Mouse (Mus musculus): ENCODE results near the gene C2cd4a. TPM values are rescaled to one million over a fixed set of nuclear protein-coding genes. Genes with fewer than 3 reads are reported as not detected.

C2cd4a gene
- polyA plus RNA-seq, 1 experiment from 2014 or later: 0.44 TPM

DNA sequence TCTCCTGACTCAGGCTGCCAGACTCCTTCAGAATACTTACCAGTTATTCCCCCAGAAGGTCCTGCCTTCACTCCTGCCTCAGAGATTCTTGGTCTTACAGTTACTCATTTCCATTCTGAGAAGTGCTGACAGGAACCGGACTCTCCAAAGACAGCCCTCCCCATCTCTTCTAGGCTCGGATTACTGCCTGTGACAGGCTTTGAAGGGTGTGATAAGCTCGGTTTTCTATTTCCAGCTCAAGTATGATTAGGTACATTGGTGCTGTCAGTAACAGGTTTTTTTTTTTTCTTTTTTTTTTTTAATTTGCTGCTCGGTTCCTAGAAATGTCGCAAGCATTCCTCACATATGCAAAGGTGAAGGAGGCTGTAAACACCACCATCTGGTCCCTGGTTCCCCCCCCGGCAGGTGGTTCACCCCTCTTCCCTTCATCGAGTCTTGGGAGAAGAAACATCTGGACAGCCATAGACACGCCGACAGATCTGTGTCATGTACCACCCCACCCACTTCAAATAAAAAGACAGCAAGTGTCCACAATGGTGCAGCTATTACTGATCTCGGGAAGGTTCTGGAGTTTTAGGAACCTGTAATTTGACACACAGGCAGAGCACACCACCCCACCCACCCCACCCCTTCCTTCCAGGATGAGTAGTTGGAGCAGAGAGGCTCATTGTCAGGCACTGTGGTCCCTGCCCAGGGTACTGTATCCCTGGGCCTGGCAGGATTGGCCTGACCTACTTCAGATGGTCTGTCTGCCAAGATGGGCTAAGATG lies 14.0 kb downstream of the C2cd4a start:
- 0 out of 2 replicates have a peak, but pooled peaks have one; percentile 39 for ATAC-seq (ENCODE audit: low FRiP score, low TSS enrichment)
- Histone ChIP-seq H3K36me3 (ENCODE audit: insufficient read depth, low read length) (no peaks in the 10 kb centered on the region), H3K4me3 (ENCODE audit: low read length) (no peak overlapping the region), H3K4me1 (ENCODE audit: insufficient read depth, low read length) (peaks cover 8% of the 10 kb centered on the region), H3K4me2 (replicated peaks; ENCODE audit: low read depth, low read length) (no peak overlapping the region), H3K27me3 (ENCODE audit: insufficient read depth, low read length) (no peaks in the 10 kb centered on the region), H3K9ac (replicated peaks; ENCODE audit: low read length) (no peak overlapping the region), H3K9me3 (ENCODE audit: low read length) (no peaks in the 10 kb centered on the region), H3K27ac (ENCODE audit: low read length) (no peak overlapping the region)
- 23% methylated on average over 10 of the region's 10 CpGs for WGBS

DNA sequence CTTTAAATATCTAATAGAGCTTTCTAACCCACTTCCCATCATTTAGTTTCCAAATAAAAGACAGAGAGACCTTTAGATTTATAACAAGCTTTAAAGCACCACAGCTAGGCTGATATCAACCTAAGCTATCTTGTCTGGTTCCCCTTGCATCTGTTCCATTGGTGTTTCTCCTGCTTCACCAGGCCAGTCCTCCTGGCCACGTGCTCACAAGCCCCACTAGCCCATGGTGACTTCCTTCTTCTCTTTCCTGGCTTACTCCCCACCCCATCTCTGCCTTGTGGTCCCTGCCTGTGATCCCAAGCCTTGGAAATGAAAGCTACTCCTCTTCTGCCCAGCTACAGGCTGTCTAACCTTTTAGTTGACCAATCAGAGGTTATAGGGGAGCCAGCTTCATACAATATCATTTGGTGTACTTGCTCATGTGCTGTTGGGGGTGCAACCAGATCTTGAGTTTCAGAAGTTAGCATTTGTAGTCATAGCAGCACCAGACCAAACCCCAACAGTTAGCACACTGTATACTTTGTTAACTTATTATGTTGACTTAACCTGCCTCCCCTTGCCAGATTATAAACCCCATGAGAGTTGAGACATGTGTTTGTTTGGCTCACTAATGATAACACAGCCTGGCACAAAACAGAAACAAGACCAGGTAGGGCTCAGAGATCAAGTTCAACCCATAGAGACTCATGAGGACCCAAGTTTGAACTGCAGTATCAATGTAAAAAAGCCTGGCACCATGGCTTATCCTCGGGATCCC lies 15.8 kb downstream of the C2cd4a start:
- H3K27ac ChIP-seq (ENCODE audit: low read length): no peak overlapping the region
- H3K9ac ChIP-seq (replicated peaks; ENCODE audit: low read length): no peak overlapping the region
- ATAC-seq (ENCODE audit: low FRiP score, low TSS enrichment): no peak
- WGBS: 74% methylated on average over 2 of the region's 2 CpGs
- peaks cover 8% of the 10 kb centered on the region for H3K4me1 ChIP-seq (ENCODE audit: insufficient read depth, low read length)
- H3K4me3 ChIP-seq (ENCODE audit: low read length): no peak overlapping the region
- H3K9me3 ChIP-seq (ENCODE audit: low read length): no peaks in the 10 kb centered on the region
- H3K36me3 ChIP-seq (ENCODE audit: insufficient read depth, low read length): no peaks in the 10 kb centered on the region
- H3K4me2 ChIP-seq (replicated peaks; ENCODE audit: low read depth, low read length): no peak overlapping the region
- no peaks in the 10 kb centered on the region for H3K27me3 ChIP-seq (ENCODE audit: insufficient read depth, low read length)

DNA sequence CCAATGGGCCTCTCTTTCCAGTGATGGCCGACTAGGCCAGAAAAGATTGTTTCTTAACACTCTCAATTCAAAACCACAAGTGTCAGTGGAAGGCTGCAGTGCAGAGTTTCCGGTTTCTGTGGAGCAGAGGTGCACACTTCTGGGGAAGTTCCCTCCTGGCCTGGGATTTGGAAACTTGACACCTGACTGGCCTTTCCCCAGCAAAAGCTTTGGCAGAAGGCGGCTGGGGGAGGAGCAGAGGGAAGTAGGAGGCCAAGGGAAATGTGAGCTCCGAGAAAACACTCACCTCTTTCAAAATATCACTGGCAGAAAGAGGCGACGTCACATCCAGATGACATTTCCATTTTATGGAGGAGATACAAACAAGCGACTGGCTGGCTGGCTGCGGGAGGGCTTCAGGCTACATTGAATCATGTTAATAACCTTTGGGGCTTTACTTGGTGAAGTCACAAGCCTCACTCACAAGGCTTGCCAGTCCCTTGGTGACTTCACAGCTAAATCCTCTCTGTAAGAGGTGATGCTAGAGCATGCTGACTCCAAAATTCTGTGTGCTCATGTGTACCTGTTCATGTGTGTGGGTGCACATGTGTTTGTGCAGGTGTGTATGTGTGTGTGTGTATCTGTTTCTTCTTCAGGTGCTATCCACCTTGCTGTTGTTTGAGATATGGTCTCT lies 18.3 kb downstream of the C2cd4a start:
- H3K4me3 ChIP-seq (ENCODE audit: low read length): no peak overlapping the region
- H3K4me1 ChIP-seq (ENCODE audit: insufficient read depth, low read length): peaks cover 8% of the 10 kb centered on the region
- H3K4me2 ChIP-seq (replicated peaks; ENCODE audit: low read depth, low read length): peak overlapping the region; percentile 41
- no peak overlapping the region for H3K9ac ChIP-seq (replicated peaks; ENCODE audit: low read length)
- ATAC-seq (ENCODE audit: low FRiP score, low TSS enrichment): peak; percentile 86
- H3K36me3 ChIP-seq (ENCODE audit: insufficient read depth, low read length): no peaks in the 10 kb centered on the region
- under 1% methylated on average over 8 of the region's 8 CpGs for whole genome bisulfite sequencing
- H3K27ac ChIP-seq (ENCODE audit: low read length): peak overlapping the region; percentile 83
- H3K9me3 ChIP-seq (ENCODE audit: low read length): no peaks in the 10 kb centered on the region
- H3K27me3 ChIP-seq (ENCODE audit: insufficient read depth, low read length): no peaks in the 10 kb centered on the region

DNA sequence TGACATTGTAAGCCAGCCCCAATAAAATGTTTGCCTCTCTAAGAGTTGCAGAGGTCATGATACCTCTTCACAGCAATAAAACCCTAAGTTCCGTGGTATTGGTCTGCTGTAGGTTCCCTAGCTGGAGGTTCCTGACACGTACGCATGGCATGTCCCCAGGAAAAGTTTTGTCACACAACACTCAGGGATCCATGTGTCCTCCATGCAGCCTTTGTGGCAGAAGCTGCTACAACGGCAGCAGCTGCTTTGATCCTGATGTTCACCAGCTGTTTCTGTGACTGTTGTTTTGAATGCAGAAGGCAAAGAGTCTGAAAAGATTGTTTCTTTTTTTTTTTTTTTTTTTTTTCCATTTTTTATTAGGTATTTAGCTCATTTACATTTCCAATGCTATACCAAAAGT lies 19.0 kb downstream of the C2cd4a start:
- Histone ChIP-seq H3K27me3 (ENCODE audit: insufficient read depth, low read length) (no peaks in the 10 kb centered on the region), H3K4me3 (ENCODE audit: low read length) (no peak overlapping the region), H3K27ac (ENCODE audit: low read length) (peak overlapping the region; percentile 19), H3K4me1 (ENCODE audit: insufficient read depth, low read length) (peaks cover 8% of the 10 kb centered on the region), H3K9ac (replicated peaks; ENCODE audit: low read length) (no peak overlapping the region), H3K36me3 (ENCODE audit: insufficient read depth, low read length) (no peaks in the 10 kb centered on the region), H3K4me2 (replicated peaks; ENCODE audit: low read depth, low read length) (no peak overlapping the region), H3K9me3 (ENCODE audit: low read length) (no peaks in the 10 kb centered on the region)
- ATAC-seq (ENCODE audit: low FRiP score, low TSS enrichment): no peak
- 43% methylated on average over 4 of the region's 4 CpGs for WGBS

DNA sequence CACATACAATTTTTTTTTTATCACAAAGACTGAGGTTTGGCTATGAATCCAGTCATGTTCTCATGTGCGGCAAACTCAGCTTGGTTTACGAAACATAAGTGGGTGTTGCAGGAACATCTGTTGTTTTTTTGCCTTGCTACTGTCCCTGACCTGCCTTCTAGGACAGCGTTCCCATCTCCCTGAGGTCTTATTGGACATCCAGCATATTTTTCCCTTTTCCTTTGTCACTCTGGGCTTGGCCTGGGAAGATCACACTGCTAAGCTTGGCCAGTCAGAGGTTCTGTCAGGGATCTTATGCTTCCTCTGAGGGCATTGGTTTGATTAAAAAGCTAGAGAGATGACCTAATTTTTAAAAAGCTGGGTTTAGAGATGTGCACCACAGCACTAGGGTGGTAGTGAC lies 21.0 kb downstream of the C2cd4a start:
- H3K4me2 ChIP-seq (replicated peaks; ENCODE audit: low read depth, low read length): no peak overlapping the region
- no peak overlapping the region for H3K27ac ChIP-seq (ENCODE audit: low read length)
- H3K36me3 ChIP-seq (ENCODE audit: insufficient read depth, low read length): no peaks in the 10 kb centered on the region
- no peak overlapping the region for H3K4me3 ChIP-seq (ENCODE audit: low read length)
- no peaks in the 10 kb centered on the region for H3K9me3 ChIP-seq (ENCODE audit: low read length)
- no peak for ATAC-seq (ENCODE audit: low FRiP score, low TSS enrichment)
- 74% methylated on average over 3 of the region's 3 CpGs for WGBS
- H3K4me1 ChIP-seq (ENCODE audit: insufficient read depth, low read length): peaks cover 8% of the 10 kb centered on the region
- H3K9ac ChIP-seq (replicated peaks; ENCODE audit: low read length): no peak overlapping the region
- H3K27me3 ChIP-seq (ENCODE audit: insufficient read depth, low read length): no peaks in the 10 kb centered on the region

DNA sequence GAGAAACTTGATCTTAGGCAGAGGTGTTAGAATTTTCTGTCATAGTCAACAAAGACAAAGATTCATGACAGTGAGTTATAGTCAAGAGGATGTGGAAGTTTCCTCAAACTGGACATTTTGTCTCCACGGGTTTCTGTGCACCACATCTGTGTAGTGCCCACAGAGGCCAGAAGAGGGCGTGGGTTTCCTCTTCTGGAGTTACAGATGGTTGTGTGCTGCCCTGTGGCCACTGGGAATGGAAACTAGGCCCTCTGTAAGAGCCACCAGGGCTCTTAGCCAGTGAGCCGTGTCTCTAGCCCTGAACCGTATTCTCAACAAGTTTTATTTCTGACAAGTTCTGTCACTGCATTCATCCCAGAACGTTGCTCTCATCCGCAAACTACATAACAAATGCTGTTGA lies 21.6 kb downstream of the C2cd4a start:
- Histone ChIP-seq H3K27ac (ENCODE audit: low read length) (no peak overlapping the region), H3K4me2 (replicated peaks; ENCODE audit: low read depth, low read length) (no peak overlapping the region), H3K9me3 (ENCODE audit: low read length) (no peaks in the 10 kb centered on the region), H3K36me3 (ENCODE audit: insufficient read depth, low read length) (no peaks in the 10 kb centered on the region), H3K27me3 (ENCODE audit: insufficient read depth, low read length) (no peaks in the 10 kb centered on the region), H3K4me1 (ENCODE audit: insufficient read depth, low read length) (peaks cover 8% of the 10 kb centered on the region), H3K4me3 (ENCODE audit: low read length) (no peak overlapping the region), H3K9ac (replicated peaks; ENCODE audit: low read length) (no peak overlapping the region)
- ATAC-seq (ENCODE audit: low FRiP score, low TSS enrichment): no peak
- WGBS: 58% methylated on average over 6 of the region's 6 CpGs

DNA sequence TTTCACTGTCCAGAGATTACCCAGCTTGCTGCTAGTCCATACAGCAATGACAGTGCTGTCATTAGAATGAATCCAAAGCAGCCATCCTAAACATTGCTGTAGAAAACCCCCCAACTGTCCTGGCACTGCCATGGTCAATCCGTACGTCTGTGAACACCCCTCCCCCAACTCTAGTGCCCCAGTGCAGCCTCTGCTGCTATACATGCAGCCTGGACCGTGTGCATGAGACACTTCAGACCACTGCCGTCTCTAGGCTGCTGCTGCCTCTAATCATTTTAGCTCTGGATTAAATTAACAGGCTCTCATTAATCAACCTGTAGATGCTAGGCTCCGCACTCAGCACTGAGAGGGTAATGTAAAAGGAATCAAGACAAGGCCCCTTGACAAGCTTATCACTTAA lies 25.1 kb downstream of the C2cd4a start:
- Histone ChIP-seq H3K27ac (ENCODE audit: low read length) (no peak overlapping the region), H3K4me3 (ENCODE audit: low read length) (no peak overlapping the region), H3K4me1 (ENCODE audit: insufficient read depth, low read length) (no peaks in the 10 kb centered on the region), H3K9me3 (ENCODE audit: low read length) (no peaks in the 10 kb centered on the region), H3K27me3 (ENCODE audit: insufficient read depth, low read length) (no peaks in the 10 kb centered on the region), H3K9ac (replicated peaks; ENCODE audit: low read length) (no peak overlapping the region), H3K4me2 (replicated peaks; ENCODE audit: low read depth, low read length) (no peak overlapping the region), H3K36me3 (ENCODE audit: insufficient read depth, low read length) (no peaks in the 10 kb centered on the region)
- no peak for ATAC-seq (ENCODE audit: low FRiP score, low TSS enrichment)
- WGBS: 60% methylated on average over 5 of the region's 5 CpGs

DNA sequence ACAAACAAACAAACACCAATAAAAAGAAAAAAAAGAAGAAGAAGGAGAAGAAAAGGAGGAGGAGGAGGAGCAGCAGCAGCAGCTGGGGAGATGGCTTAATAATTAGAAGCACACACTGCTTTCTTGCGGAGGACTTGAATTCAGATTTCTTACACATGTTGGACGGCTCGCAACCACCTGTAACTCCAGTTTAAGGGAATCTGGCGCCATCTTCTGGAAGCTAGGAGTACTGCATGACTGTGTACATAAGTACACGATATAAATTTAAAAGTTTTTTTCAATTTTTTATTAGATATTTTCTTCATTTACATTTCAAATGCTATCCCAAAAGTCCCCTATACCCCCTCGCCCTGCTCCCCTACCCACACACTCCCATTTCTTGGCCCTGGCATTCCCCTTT lies 29.9 kb downstream of the C2cd4a start:
- Histone ChIP-seq H3K27me3 (ENCODE audit: insufficient read depth, low read length) (no peaks in the 10 kb centered on the region), H3K4me1 (ENCODE audit: insufficient read depth, low read length) (0 out of 2 replicates have a peak, but pooled peaks cover 7% of the 10 kb centered on the region), H3K9me3 (ENCODE audit: low read length) (no peaks in the 10 kb centered on the region), H3K4me2 (replicated peaks; ENCODE audit: low read depth, low read length) (no peak overlapping the region), H3K27ac (ENCODE audit: low read length) (no peak overlapping the region), H3K4me3 (ENCODE audit: low read length) (no peak overlapping the region), H3K9ac (replicated peaks; ENCODE audit: low read length) (no peak overlapping the region), H3K36me3 (ENCODE audit: insufficient read depth, low read length) (no peaks in the 10 kb centered on the region)
- ATAC-seq (ENCODE audit: low FRiP score, low TSS enrichment): no peak
- WGBS: 39% methylated on average over 6 of the region's 6 CpGs

DNA sequence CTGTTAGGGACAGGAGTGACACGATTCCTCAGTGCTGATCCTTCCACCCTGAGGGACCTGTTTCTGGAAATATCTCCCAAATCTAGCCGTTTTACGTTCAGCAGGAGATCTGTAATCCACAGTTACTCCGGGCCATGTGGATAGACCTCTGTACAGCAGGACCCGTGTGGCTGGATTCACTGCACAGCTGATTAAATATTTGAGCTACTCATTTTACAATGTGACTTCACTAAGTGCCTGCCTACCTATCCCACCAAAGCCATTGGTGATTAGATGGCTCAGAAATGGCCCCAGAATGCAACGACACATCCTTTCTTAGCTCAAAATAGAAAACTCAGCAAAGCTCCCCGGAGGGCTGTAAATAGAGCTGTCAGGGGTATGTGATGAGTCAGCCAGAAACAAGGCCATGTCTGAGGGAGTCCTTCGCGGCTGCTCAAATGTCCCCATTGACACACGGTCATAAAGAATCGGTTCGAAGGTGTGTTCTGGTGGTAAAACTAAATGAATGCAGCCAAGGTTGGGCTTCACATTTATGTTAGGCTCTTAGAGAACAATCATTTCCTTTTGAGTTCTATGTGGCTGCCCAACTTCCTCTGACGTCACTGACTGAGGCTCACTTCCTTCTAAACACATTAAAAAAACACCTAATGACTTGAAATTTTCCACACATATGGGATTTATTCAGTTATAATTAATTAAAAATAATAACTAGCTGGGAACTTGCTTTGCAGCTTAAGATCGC lies 32.9 kb downstream of the C2cd4a start:
- Histone ChIP-seq H3K4me2 (replicated peaks; ENCODE audit: low read depth, low read length) (no peak overlapping the region), H3K27me3 (ENCODE audit: insufficient read depth, low read length) (no peaks in the 10 kb centered on the region), H3K9ac (replicated peaks; ENCODE audit: low read length) (no peak overlapping the region), H3K4me3 (ENCODE audit: low read length) (no peak overlapping the region), H3K9me3 (ENCODE audit: low read length) (no peaks in the 10 kb centered on the region), H3K4me1 (ENCODE audit: insufficient read depth, low read length) (0 out of 2 replicates have a peak, but pooled peaks cover 7% of the 10 kb centered on the region), H3K27ac (ENCODE audit: low read length) (no peak overlapping the region), H3K36me3 (ENCODE audit: insufficient read depth, low read length) (no peaks in the 10 kb centered on the region)
- 31% methylated on average over 14 of the region's 14 CpGs for WGBS
- 0 out of 2 replicates have a peak, but pooled peaks have one; percentile 39 for ATAC-seq (ENCODE audit: low FRiP score, low TSS enrichment)

Data from kidney, embryonic 16.5 days (tissue).